11 mouse cellular contexts compared by ENCODE assay signal in genomic region chr9:63982937-63983632, GRCm38 (mm10). TPM values are rescaled to one million over a fixed set of nuclear protein-coding genes. Genes with fewer than 3 reads are reported as not detected.
A peak's percentile ranks its signal among the peaks of the same experiment; 100 is the strongest.
DNase-seq lines count a peak whose midpoint lies in the region; ATAC-seq lines count a peak whose summit lies in the region.
"Had no signal": no experiment of that assay in that cellular context is flagged by ENCODE, and none has a peak within 500 bp of the region (broad histone marks: within the 10 kb centered on the region; RNA-seq: fewer than 3 reads in every experiment).

No protein-coding gene starts in this region.

- no peak for DNase-seq in heart, postnatal 4 days
- peak; percentile 42 for DNase-seq in 416B (ENCODE audit: low read depth)
- peak; percentile 32 for DNase-seq in NIH3T3 (ENCODE audit: low read depth)
- peak; percentile 15 for DNase-seq in liver, embryonic 13.5 days
- no peak for DNase-seq in frontal cortex, postnatal 36 days (ENCODE audit: low spot score in 2 of 2)
- DNase-seq in urinary bladder, postnatal 25 days (ENCODE audit: low spot score): no peak

- H3K4me3 ChIP-seq in heart, embryonic 14.5 days (ENCODE audit: control insufficient read depth in 1 of 2, insufficient read depth in 1 of 2, low read depth in 1 of 2, low read length in 2 of 2): no peak overlapping the region
- H3K4me3 ChIP-seq in liver, embryonic 13.5 days (replicated peaks): no peak overlapping the region
- no peak overlapping the region for H3K4me3 ChIP-seq in forebrain, embryonic 15.5 days
- H3K4me3 ChIP-seq: embryonic facial prominence, embryonic 12.5 days; limb, embryonic 15.5 days had no signal

- no peak overlapping the region for H3K4me2 ChIP-seq in heart, embryonic 14.5 days (ENCODE audit: low read length)
- no peak overlapping the region for H3K4me2 ChIP-seq in liver, embryonic 13.5 days
- H3K4me2 ChIP-seq in forebrain, embryonic 15.5 days (replicated peaks): no peak overlapping the region
- H3K4me2 ChIP-seq: embryonic facial prominence, embryonic 12.5 days; limb, embryonic 15.5 days had no signal

- H3K36me3 ChIP-seq in heart, embryonic 14.5 days (ENCODE audit: control insufficient read depth, insufficient read depth, low read length): peaks cover 21% of the 10 kb centered on the region
- H3K36me3 ChIP-seq in liver, embryonic 13.5 days: no peaks in the 10 kb centered on the region
- no peaks in the 10 kb centered on the region for H3K36me3 ChIP-seq in forebrain, embryonic 15.5 days
- H3K36me3 ChIP-seq: embryonic facial prominence, embryonic 12.5 days had no signal

- no peaks in the 10 kb centered on the region for H3K27me3 ChIP-seq in heart, embryonic 14.5 days (ENCODE audit: control insufficient read depth, insufficient read depth, low read length)
- H3K27me3 ChIP-seq in liver, embryonic 13.5 days: no peaks in the 10 kb centered on the region
- no peaks in the 10 kb centered on the region for H3K27me3 ChIP-seq in forebrain, embryonic 15.5 days
- H3K27me3 ChIP-seq: embryonic facial prominence, embryonic 12.5 days; limb, embryonic 15.5 days had no signal

- peaks cover 70 to 92% of the 10 kb centered on the region in 2 experiments for H3K4me1 ChIP-seq in heart, embryonic 14.5 days (ENCODE audit: control insufficient read depth in 2 of 2, insufficient read depth in 2 of 2, low read length in 2 of 2)
- H3K4me1 ChIP-seq in liver, embryonic 13.5 days (replicated peaks): peaks cover 82% of the 10 kb centered on the region
- peaks cover 27% of the 10 kb centered on the region for H3K4me1 ChIP-seq in forebrain, embryonic 15.5 days

- no peak overlapping the region for H3K9ac ChIP-seq in heart, embryonic 14.5 days (ENCODE audit: low read length)
- H3K9ac ChIP-seq in liver, embryonic 13.5 days: no peak overlapping the region
- H3K9ac ChIP-seq in forebrain, embryonic 15.5 days (replicated peaks): no peak overlapping the region
- H3K9ac ChIP-seq: embryonic facial prominence, embryonic 12.5 days; limb, embryonic 15.5 days had no signal

- WGBS in heart, embryonic 14.5 days: 75% methylated on average over 12 of the region's 12 CpGs
- 67% methylated on average over 12 of the region's 12 CpGs for WGBS in liver, embryonic 13.5 days (ENCODE audit: insufficient replicate concordance)
- WGBS in forebrain, embryonic 15.5 days: 81% methylated on average over 12 of the region's 12 CpGs

- H3K9me3 ChIP-seq in heart, embryonic 14.5 days (ENCODE audit: control insufficient read depth, low read length): no peaks in the 10 kb centered on the region
- H3K9me3 ChIP-seq in liver, embryonic 13.5 days (replicated peaks): no peaks in the 10 kb centered on the region
- no peaks in the 10 kb centered on the region for H3K9me3 ChIP-seq in forebrain, embryonic 15.5 days
- H3K9me3 ChIP-seq: embryonic facial prominence, embryonic 12.5 days; limb, embryonic 15.5 days had no signal

- peak overlapping the region; percentile 41 to 48; a peak in 2 of 4 replicates for H3K27ac ChIP-seq in heart, embryonic 14.5 days (replicated peaks in 1 of 2; ENCODE audit: control insufficient read depth in 1 of 2, insufficient read depth in 1 of 2, low read depth in 2 of 2, low read length in 2 of 2)
- H3K27ac ChIP-seq in liver, embryonic 13.5 days: peak overlapping the region; percentile 35
- H3K27ac ChIP-seq in forebrain, embryonic 15.5 days (replicated peaks): no peak overlapping the region
- H3K27ac ChIP-seq: embryonic facial prominence, embryonic 12.5 days; limb, embryonic 15.5 days had no signal

- ATAC-seq in heart, embryonic 14.5 days (ENCODE audit: insufficient number of reproducible peaks, insufficient read depth, low FRiP score, low read depth): no peak
- no peak for ATAC-seq in liver, embryonic 13.5 days (ENCODE audit: low read depth)
- no peak for ATAC-seq in forebrain, embryonic 15.5 days (replicated peaks)
- ATAC-seq: hindbrain, embryonic 16.5 days had no signal

RNA-seq across cellular contexts. Expression of gene Smad6, which starts 38.8 kb away (rescaled TPM):
- 18.7 and 30.8 TPM in 2 replicates for polyA plus RNA-seq in heart, embryonic 14.5 days (2014; fragmentation: Nextera tagmentation; extraction: Ambion mirVana)
- total RNA-seq in heart, postnatal 4 days (2021): 10 to 100 TPM; 18.5 to 20.1 TPM
- 2.5 and 2.8 TPM in 2 replicates for polyA plus RNA-seq in liver, embryonic 13.5 days (2015; fragmentation: Nextera tagmentation; extraction: Ambion mirVana)
- 2.0 and 2.4 TPM in 2 replicates for polyA plus RNA-seq in forebrain, embryonic 15.5 days (2015; fragmentation: Nextera tagmentation; extraction: Ambion mirVana)

Comparison
In these comparisons a context has a peak if more than half of its experiments do, and no peak if none do; other contexts are left out.
1. DNase-seq: peak in 416B (single experiment), NIH3T3 (single experiment) and liver, embryonic 13.5 days (single experiment); none in heart, postnatal 4 days (single experiment), frontal cortex, postnatal 36 days (0 of 2) and urinary bladder, postnatal 25 days (single experiment).